Mouse (Mus musculus) lung, adult 18-20 months (tissue): ENCODE measurements at regions not wholly inside any gene's neighbourhood (a gene's known extent, or its start where the extent isn't known, plus 50 kb on each side); places are given as distances from the start of the nearest gene placed in this dataset.
A peak's percentile ranks its signal among the peaks of the same experiment; 100 is the strongest.

Experiments
- DNase-seq, 2 experiments: peaks; one replicate each; pipeline ENCODE4 v3.0.0; 2022; ENCODE audit warnings: mixed read lengths in 2 of 2

- no peak for DNase-seq
Measured at GRCm38 (mm10) chr2:72541246-72541645, 65.3 kb downstream of the Cdca7 start.

- DNase-seq = no peak
Measured at GRCm38 (mm10) chr2:72545453-72545852, 69.5 kb downstream of the Cdca7 start.

DNA sequence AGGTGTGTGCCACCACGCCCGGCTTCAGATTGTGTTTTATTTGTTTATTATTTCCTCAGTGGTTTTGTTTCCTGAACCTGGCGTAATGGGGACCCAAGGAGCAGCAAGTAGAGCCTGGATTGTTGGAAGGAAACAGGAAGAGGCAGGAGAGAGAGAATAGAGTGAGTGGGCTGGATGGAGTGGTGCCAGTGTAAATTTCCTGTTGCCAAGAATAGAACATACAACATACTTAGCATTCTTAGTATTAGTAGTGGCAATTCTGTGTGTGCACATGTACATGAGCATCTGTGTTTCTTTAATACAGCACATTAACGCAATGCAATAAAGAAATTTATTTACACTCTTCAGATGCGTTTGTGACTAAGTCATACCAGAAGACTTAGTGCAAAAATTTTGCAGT, 70.5 kb downstream of the Cdca7 start:
- DNase-seq = no peak

- no peak for DNase-seq
Measured at GRCm38 (mm10) chr2:72546963-72547362, 71.0 kb downstream of the Cdca7 start.

- no peak for DNase-seq
Measured at GRCm38 (mm10) chr2:72551268-72551667, 75.3 kb downstream of the Cdca7 start.

DNA sequence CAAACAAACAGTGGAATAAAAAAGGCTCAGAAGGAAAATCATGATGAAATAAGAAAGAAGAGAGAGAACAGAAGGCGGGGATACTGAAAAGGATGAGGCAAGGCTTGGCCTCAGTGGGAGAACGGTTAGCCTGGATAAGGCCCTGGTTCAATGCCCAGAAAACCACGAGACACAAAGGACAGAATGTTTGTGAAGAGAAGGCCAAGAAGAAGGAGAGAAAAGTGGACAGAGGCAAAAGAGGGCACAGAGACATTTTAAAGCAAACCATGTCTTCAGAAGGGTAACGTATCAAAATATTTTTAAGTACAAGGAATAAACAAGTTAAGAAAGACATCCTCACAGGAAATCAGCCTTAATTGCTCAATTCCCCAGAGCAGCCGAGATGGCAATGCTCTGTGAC, 78.6 kb downstream of the Cdca7 start:
- peak; percentile 46 to 63 for DNase-seq

DNA sequence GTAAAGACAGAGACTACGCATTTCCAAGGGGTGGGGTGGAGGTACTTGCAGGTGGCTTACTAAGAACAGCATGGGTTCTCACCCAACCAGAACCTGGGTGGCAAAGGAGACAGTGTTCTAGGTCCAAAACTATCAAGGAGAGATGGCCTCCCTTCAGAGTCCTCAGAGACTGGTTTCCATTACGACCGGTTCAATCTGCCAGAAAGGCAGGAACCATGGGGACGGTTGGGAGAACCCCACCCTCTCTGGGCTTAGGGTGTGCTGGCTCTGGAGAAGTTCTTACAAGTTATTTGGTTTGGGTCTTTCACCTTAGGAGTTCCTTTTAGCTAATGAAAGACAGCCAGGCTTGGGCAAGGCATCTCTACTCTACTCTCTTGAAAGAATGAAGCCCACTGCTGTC, 79.2 kb downstream of the Cdca7 start:
- no peak for DNase-seq

GRCm38 (mm10) chr2:72555556-72555955, 79.6 kb downstream of the Cdca7 start:
- DNase-seq = no peak

DNA sequence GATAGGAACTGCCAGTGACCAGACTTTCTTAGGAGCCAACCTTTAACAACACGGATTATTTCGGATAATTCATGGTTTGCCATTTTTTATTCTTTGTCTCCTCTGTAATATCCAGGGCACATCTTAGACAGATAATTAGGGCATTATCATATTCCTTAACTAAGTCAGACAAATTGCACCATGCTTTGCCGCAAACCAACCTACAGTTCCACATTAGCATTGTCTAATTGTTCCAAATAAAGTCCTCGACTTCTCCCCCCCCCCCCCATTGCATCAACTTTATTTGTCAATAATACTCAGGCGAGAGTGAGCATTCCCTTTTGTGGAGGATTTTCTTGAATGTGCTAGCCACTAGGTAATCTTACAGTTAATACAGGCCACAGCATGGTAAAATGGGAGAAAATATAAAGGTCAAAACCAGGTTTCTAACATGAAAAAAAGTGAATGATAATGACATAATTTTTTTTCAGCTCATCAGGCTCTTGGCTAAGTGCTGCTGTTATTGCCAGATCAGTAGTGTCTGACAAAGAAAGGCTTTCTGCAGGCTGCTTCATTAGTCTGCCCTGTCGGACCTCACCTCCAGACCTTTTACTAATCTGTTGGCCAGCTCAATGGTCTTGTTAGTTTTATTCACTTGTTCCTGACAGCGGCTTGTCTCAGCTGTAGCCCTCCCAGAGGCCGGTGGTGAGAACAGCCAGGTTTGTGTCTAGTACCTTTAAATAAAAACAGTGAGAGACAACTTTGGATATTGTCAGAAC, 80.3 kb downstream of the Cdca7 start:
- DNase-seq = no peak

GRCm38 (mm10) chr2:72557161-72557560, 81.2 kb downstream of the Cdca7 start:
- DNase-seq = no peak

- no peak for DNase-seq
Measured at GRCm38 (mm10) chr2:72557565-72558260, 81.8 kb downstream of the Cdca7 start.

GRCm38 (mm10) chr2:72561383-72561782, 85.4 kb downstream of the Cdca7 start:
- DNase-seq = no peak

GRCm38 (mm10) chr2:72578322-72578721, 102.4 kb downstream of the Cdca7 start:
- no peak for DNase-seq

DNA sequence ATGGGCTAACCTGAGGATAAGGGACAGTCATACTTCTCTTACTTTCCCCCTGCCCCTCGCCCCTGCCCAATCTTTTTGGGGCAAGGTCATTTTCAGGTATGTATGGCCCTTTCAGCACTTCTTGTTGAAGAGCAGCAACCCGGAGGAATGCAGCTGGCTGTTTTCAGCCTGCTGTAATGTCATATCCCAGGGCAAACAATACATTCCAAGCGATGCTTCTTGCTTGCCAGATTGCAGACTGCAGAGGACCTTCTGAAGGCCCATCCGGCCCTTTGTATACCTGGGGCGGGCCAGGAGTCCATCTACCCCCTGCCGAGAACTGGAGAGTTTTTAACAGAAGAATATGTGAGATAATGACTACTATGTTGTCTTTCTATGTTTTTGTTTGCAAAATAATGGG, 105.2 kb downstream of the Cdca7 start:
- DNase-seq = no peak

DNA sequence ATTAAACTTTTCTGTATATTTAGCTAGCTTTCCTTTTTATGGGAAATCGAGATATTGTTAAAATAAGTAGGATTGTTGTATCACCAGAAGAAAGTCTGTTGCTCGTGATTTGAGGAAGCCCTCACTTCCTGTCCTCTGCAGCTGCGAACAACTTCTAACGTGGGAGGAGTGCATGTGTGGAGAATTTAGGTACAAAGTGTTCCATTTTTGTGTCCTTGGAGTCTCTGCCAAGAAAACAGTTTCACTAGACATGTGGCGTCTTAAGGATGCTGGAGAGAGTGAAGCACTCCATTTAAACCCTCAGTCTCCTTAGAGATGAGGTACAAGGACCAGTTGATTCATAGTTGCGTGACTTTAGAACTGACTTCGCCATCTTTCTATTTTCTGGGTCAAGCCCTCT, 112.9 kb downstream of the Cdca7 start:
- DNase-seq = peak in 1 of 2 experiments; percentile 8

DNA sequence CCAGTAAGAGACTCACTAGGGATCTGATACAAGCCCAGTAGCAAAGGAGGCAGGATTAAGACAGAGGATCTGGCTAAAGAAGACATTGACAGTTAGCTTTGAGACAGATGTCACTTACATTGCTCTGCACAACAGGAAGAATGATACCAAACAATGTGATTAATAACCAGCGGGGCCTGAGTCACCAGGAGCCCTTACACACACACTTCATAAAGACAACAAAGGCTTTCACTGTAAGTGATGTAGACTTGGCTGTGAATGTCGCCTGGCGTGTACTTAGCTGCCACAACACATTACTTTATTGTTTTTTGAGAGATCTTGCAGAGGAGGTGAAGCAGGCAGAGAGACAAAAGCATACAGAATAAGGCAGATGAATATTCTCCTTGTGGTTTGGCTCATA, 116.1 kb downstream of the Cdca7 start:
- no peak for DNase-seq

- DNase-seq = no peak
Measured at GRCm38 (mm10) chr2:72596994-72597925, 121.3 kb downstream of the Cdca7 start.

DNA sequence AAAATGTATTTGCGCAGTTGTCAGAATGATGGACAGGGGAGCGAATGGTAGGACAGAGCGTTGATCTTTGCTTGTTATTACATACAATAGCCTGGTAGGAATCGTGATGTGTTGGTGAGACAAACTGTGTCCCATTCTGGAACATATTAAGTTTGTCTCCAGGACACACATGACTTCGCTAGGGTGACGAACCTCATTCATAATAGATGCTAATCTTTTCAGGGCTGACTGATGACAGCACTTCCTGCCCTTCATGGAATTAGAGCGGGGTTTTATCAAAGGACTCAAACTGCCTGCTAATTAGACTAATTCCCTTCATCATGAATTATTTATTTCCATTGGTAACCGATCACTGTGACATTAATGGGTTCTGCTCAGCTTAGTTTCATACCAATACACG, 122.0 kb downstream of the Cdca7 start:
- no peak for DNase-seq

DNA sequence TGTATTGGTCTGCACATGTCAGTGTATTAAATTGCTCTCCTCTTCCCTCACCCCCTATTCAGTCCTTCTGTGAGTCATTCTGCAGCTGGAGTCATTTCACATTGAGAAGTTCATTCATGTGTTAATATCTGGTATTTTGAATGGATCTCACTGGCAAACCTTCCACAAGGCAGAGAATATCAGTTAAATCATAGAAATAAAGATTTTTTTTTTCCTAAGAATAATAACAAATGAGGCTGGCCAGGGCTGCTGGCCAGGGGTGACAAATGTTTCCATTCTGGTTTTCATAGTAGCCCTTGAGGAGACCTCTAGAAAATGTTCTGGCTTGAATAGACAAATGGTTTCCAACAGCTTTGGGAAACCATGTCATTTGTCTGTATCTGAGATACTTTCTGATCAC, 124.8 kb downstream of the Cdca7 start:
- DNase-seq = no peak

- DNase-seq = no peak
Measured at GRCm38 (mm10) chr2:72602152-72602551, 126.2 kb downstream of the Cdca7 start.

- DNase-seq = peak in 1 of 2 experiments; percentile 21
Measured at GRCm38 (mm10) chr2:72612221-72612620, 136.3 kb downstream of the Cdca7 start.

DNA sequence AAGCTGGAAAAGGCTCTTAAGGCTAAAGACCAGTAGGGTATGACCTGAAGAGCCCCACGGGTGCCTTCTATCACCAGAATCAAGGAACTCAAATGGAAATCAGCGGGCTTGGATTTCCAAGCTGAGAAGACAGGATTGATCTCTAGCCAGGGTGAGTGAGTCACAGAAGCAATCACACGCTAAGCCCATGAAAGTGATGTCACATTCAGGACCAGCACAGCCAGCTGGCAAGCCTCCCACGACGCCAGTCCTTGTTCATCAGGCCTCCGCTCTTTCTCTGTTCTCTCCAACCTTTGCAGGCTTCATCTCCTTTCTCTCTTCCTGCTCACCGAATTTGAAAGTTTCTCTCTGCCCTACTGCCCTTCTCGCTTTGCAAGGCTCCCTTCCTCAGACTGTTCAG, 138.3 kb downstream of the Cdca7 start:
- DNase-seq = peak; percentile 48 to 62

- no peak for DNase-seq
Measured at GRCm38 (mm10) chr2:72615869-72616268, 139.9 kb downstream of the Cdca7 start.
